Mouse (Mus musculus) liver, postnatal 0 days (tissue): ENCODE results near the gene Aldh18a1.

Experiments used
- CTCF ChIP-seq: sonication (generic); IDR thresholded peaks from 2 replicates; pipeline ENCODE4 v1.5.1; 2016; ENCODE audit warnings: antibody characterized with exemption, low read depth
- EP300 ChIP-seq: IDR thresholded peaks from 2 replicates; pipeline ENCODE4 v1.6.1; 2016; ENCODE audit warnings: antibody characterized with exemption, low read depth, mild to moderate bottlenecking

DNA sequence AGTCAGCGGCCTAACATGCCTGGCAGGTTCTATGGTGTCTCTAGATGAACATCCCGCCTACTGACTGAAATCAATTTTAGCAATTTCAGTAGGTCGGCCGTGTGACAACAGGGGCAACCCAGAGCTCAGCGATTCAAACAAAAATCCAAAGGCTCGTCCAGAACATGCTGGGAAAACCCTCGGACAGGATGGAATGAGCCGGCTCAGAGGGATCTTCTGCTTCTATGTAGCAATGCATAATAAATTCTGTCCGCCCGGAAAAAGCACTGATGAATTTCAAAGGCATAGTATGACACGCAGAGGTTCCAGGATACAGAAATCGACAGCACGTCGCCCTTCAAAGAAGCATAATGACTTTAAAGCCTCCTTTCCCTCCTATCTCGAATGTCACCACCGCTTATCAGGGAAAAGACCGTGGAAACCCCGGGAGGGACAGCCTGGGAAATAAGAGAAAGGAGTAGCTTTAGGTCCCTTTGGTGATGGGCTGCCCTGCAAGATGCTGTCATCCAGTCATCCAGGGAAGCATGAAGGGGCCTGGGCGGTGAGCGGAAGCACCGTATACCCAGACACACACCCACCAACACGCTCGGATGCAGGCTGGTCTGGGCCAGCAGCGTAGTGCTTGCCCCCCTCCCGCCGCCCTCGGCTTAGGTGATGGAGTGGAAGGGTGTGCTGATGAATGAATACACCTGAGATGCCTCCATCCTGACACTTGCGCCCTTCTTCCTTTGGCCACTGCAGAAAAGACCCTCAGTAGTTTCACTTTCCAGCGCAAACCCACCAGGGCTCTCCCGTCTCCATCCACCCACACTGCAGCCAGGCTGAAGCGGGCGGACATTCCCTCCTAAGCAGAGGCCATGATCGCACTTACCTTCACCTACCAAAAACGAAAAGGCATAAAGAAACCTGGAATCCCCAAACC lies 75.5 kb downstream of the Aldh18a1 start:
- TF ChIP-seq CTCF (no peak), EP300 (no peak)
